Mouse (Mus musculus): ENCODE data around the gene Bglap2. TPM values are rescaled to one million over a fixed set of nuclear protein-coding genes. Genes with fewer than 3 reads are reported as not detected.
A peak's percentile ranks its signal among the peaks of the same experiment; 100 is the strongest.
"Not testable (repeated sequence)": the region's sequence is repeated elsewhere in the genome, so short reads cannot be mapped to it uniquely, and the experiment has no call there.

Gene Bglap2
- total RNA-seq (2021), result not detected

DNA sequence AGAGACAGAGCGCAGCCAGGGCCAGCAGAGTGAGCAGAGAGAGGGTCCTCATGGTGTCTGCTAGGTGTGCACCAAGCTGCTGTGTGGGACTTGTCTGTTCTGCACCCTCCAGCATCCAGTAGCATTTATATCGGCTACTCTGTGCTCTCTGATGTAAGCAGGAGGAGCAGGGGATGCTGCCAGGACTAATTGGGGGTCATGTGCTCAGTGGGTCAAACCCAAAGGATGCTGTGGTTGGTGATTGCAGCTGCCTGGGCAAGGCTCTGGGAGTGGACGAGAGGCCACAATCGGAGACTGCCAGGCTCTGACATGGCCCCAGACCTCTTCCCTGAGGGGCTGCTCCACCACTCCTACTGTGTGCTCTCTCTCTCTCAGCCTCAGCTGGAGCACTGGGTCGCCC lies at the start of gene Bglap2:
TSS of gene Bglap2 (minus strand) at position 101 of the 400 bp plus-strand sequence.
- not testable (repeated sequence) for DNase-seq (ENCODE audit: extremely low spot score in 1 of 2, low spot score in 1 of 2)

GRCm38 (mm10) chr3:88427342-88427905 lies 48.9 kb upstream of the Bglap2 start:
- no peak for DNase-seq (ENCODE audit: extremely low spot score in 1 of 2, low spot score in 1 of 2)

DNA sequence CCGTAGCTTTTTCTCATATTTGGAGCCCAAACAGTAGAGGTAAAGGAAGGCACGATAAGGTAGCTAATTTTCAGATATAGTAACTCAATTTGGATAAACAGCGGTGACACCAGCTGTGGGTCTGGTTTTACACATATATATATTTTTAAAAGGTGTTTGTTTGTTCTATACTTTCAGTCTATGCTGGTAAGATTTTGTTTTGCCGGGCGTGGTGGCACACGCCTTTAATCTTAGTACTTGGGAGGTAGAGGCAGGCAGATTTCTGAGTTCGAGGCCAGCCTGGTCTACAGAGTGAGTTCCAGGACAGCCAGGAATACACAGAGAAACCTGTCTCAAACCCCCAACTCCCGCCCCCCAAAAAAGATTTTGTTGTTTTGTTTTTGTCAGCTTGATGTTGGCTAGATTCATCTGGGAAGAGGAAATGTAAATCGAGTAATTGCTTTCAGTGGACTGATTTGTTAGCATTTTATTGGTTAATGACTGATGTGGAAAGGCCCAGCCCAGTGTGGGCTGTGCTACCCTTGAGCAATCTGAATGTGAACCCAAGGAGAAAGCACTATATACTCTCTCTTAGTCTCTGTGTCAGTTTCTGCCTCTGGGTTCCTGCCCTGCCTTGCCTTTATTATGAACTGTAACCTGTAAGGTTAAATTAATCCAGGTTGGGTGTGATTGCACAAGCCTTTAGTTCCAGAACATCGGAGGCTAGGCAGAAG lies 47.4 kb upstream of the Bglap2 start:
- DNase-seq (ENCODE audit: extremely low spot score in 1 of 2, low spot score in 1 of 2), result no peak

DNA sequence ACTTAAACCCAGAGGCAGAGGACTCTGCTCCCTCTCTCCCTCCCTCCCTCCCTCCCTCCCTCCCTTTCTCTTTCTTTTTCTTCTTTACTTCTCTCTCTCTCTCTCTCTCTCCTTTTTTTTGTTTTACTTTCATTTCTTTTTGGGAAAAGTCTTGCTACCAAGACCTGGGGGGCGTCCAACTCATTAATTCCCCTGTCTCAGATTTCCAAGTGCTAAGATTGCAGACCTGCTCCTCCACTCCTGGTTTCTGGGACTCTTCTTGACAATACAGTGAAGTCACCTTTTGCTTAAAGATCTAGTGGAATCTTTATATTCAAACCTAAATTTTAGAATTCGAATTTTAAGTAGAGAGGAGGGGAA lies 46.8 kb upstream of the Bglap2 start:
- DNase-seq (ENCODE audit: extremely low spot score in 1 of 2, low spot score in 1 of 2), result no peak

GRCm38 (mm10) chr3:88424605-88425329 lies 46.3 kb upstream of the Bglap2 start, which contains the start of gene Slc25a44:
Gene Slc25a44 (minus strand): TSS chr3:88425139.
- peak; percentile 70 to 76 for DNase-seq (ENCODE audit: extremely low spot score in 1 of 2, low spot score in 1 of 2)

- no peak for DNase-seq (ENCODE audit: extremely low spot score in 1 of 2, low spot score in 1 of 2)
Observed at GRCm38 (mm10) chr3:88422020-88422720, 43.7 kb upstream of the Bglap2 start.

- no peak for DNase-seq (ENCODE audit: extremely low spot score in 1 of 2, low spot score in 1 of 2)
Observed at GRCm38 (mm10) chr3:88420771-88421170, 42.3 kb upstream of the Bglap2 start.

- no peak for DNase-seq (ENCODE audit: extremely low spot score in 1 of 2, low spot score in 1 of 2)
Observed at GRCm38 (mm10) chr3:88418016-88418415, 39.5 kb upstream of the Bglap2 start.

DNA sequence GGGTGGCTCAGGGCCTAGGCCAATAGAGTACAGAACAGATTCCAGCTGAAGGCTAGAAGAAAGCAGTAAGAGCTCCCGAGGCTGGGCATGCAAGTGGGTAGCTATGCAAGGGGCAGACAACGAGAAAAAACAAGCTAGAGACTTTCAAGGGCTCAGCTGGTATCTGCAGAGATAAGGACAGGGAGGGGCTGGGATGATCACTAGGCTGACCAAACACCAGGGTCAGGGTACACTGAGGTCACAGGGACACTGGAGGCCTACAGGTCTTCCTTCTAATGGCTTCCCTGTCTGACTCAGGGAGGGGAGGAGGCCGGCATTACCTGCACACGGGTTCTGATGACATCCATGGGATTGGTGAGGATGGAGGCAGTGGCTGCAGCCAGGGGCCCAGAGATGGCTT lies 37.2 kb upstream of the Bglap2 start:
- no peak for DNase-seq (ENCODE audit: extremely low spot score in 1 of 2, low spot score in 1 of 2)

DNA sequence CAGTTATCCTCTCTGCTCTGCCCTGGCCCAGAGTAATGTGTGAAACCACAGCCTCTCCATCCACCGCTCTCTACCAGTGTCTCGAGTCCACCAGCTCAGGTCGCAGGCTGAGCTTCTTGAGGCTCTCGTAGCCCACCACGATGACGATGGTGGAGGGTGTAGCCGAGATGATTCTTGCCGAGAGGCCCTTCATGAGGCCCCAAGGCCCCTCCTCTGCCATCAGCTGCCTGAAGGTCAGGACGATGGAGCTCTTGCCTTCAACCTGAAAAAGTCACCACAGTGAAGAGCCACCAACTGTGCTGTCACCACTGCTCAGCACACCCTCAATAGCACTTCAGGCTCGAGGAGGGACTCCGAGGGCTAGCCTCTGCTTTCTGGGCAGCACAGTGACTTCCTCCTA lies 34.1 kb upstream of the Bglap2 start:
- no peak for DNase-seq (ENCODE audit: extremely low spot score in 1 of 2, low spot score in 1 of 2)

DNA sequence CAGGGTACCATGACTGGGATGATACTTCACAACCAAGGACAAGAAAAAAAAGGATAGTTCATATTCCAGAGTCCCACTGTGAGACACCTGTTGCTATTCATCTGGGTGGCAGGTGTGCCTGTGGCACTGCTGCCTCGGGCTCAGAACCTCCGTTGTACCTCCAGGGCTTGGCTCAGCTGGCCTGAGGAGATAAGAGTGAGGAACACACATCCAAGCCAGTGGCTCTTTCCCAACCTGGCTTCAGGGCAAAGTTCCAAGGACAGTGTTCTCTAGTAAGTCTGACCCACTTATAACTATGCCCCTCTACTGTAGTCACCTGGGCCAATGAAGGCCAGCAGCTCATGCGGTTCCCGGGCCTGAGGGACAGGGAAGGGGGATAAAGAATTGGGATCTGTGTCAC lies 33.2 kb upstream of the Bglap2 start:
- DNase-seq (ENCODE audit: extremely low spot score in 1 of 2, low spot score in 1 of 2), result no peak

GRCm38 (mm10) chr3:88410645-88411031 lies 32.1 kb upstream of the Bglap2 start:
- DNase-seq (ENCODE audit: extremely low spot score in 1 of 2, low spot score in 1 of 2), result no peak

- peak; percentile 75 to 85 for DNase-seq (ENCODE audit: extremely low spot score in 1 of 2, low spot score in 1 of 2)
Observed at GRCm38 (mm10) chr3:88409741-88410644, 31.5 kb upstream of the Bglap2 start, which contains the start of gene Pmf1. Gene Pmf1 (minus strand): TSS chr3:88410331.

DNA sequence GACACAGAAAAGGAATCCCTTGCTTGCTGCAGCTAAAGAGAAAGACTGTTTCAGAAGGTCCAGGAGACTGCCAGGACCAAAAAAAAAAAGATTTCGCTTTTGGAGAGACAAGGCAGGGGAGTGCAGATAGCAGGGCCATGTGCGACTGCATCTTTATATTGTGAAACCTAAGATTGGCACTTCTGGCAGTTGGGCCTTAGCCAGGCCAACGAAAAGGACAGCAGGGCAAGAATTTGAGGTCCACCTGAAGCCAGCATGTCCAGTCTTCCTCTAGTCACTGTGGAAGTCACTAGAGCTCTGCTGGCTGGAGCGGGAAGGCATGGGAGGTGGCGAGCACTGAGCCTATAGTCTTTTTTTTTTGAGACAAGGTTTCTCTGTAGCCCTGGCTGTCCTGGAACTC lies 30.5 kb upstream of the Bglap2 start:
- no peak for DNase-seq (ENCODE audit: extremely low spot score in 1 of 2, low spot score in 1 of 2)

GRCm38 (mm10) chr3:88407529-88407928 lies 29.0 kb upstream of the Bglap2 start:
- no peak for DNase-seq (ENCODE audit: extremely low spot score in 1 of 2, low spot score in 1 of 2)

GRCm38 (mm10) chr3:88407090-88407489 lies 28.6 kb upstream of the Bglap2 start:
- peak; percentile 30 to 36 for DNase-seq (ENCODE audit: extremely low spot score in 1 of 2, low spot score in 1 of 2)

GRCm38 (mm10) chr3:88403522-88404230 lies 25.2 kb upstream of the Bglap2 start:
- no peak for DNase-seq (ENCODE audit: extremely low spot score in 1 of 2, low spot score in 1 of 2)

GRCm38 (mm10) chr3:88398666-88399065 lies 20.2 kb upstream of the Bglap2 start:
- no peak for DNase-seq (ENCODE audit: extremely low spot score in 1 of 2, low spot score in 1 of 2)

GRCm38 (mm10) chr3:88395742-88396141 lies 17.2 kb upstream of the Bglap2 start:
- DNase-seq (ENCODE audit: extremely low spot score in 1 of 2, low spot score in 1 of 2), result no peak
